Comparison of ENCODE assay signal across 9 mouse cellular contexts in the genomic region with DNA sequence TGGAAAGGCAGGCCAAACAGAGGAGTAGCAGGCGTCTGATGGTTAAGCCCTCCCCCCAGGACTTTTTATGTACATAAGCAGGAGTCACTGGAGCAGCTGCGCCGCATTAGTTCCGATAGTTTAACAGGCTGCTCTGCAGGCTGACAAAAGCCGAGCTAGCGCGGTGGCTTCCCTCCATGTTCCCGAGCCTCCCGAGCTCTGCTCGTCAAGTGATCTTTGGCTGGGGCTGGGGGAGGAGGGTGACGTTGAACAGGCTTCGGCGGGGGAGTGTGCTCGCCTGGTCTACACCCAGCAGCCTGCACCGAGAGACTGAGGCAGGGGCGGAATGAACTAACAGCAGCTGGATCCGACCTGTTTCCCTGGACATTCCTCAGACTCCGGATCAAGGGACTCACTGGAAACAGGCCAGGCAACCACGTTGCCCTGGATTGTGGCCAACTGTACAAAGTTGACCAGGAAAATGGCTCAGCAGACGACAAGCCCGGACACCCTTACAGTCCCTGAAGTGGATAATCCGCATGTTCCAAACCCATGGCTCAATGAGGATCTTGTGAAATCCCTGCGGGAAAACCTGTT.
A peak's percentile ranks its signal among the peaks of the same experiment; 100 is the strongest.
DNase-seq lines count a peak whose midpoint lies in the region; ATAC-seq and TF ChIP-seq lines count a peak whose summit lies in the region.
"Had no signal": no experiment of that assay in that cellular context is flagged by ENCODE, and none has a peak within 500 bp of the region (broad histone marks: within the 10 kb centered on the region; RNA-seq: fewer than 3 reads in every experiment).

No protein-coding gene starts in this region.

- under 1% methylated on average over 23 of the region's 23 CpGs for WGBS in intestine, postnatal 0 days
- under 1% methylated on average over 23 of the region's 23 CpGs for WGBS in limb, embryonic 11.5 days
- WGBS in midbrain, embryonic 11.5 days, result 0% methylated on average over 23 of the region's 23 CpGs
- WGBS in stomach, embryonic 15.5 days, result 0% methylated on average over 23 of the region's 23 CpGs

- DNase-seq in spleen, adult 18-20 months, result peak; percentile 5 to 12
- DNase-seq in spleen, postnatal 36 days (ENCODE audit: low spot score in 2 of 2), result no peak
- DNase-seq in embryo, embryonic 11.5 days (ENCODE audit: low read depth, low spot score), result peak; percentile 69
- peak; percentile 89 for DNase-seq in limb, embryonic 11.5 days (ENCODE audit: low spot score)
- DNase-seq in midbrain, embryonic 11.5 days (ENCODE audit: low spot score, missing footprints), result peak; percentile 96

- peak overlapping the region; percentile 90 for H3K27ac ChIP-seq in intestine, postnatal 0 days (ENCODE audit: low read depth, low read length)
- peak overlapping the region; percentile 87 for H3K27ac ChIP-seq in limb, embryonic 11.5 days (replicated peaks; ENCODE audit: low read depth, low read length)
- peak overlapping the region; percentile 52; the same call in 1 of the 2 replicates for H3K27ac ChIP-seq in midbrain, embryonic 11.5 days (ENCODE audit: low read depth, low read length)
- peak overlapping the region; percentile 92 for H3K27ac ChIP-seq in stomach, embryonic 15.5 days

- no peak for TF ChIP-seq CTCF in intestine, postnatal 0 days (IDR thresholded peaks at IDR 0.05; ENCODE audit: low read depth)

- peak; percentile 29 for ATAC-seq in granulocyte monocyte progenitor cell, adult 5-6 weeks (replicated peaks; ENCODE audit: poor library complexity, severe bottlenecking)
- ATAC-seq in intestine, postnatal 0 days, result peak; percentile 81
- peak; percentile 92 for ATAC-seq in limb, embryonic 11.5 days (ENCODE audit: insufficient number of reproducible peaks, low FRiP score, low TSS enrichment, low read depth)
- ATAC-seq in midbrain, embryonic 11.5 days (ENCODE audit: low FRiP score), result peak; percentile 91
- peak; percentile 92 for ATAC-seq in stomach, embryonic 15.5 days (ENCODE audit: insufficient read depth, low FRiP score, low read depth)

- H3K4me3 ChIP-seq in intestine, postnatal 0 days (ENCODE audit: low read depth, low read length), result peak overlapping the region; percentile 60
- H3K4me3 ChIP-seq in limb, embryonic 11.5 days (ENCODE audit: low read depth, low read length), result peak overlapping the region; percentile 46
- peak overlapping the region; percentile 37 for H3K4me3 ChIP-seq in midbrain, embryonic 11.5 days (ENCODE audit: low read depth, low read length)
- H3K4me3 ChIP-seq in stomach, embryonic 15.5 days (replicated peaks), result peak overlapping the region; percentile 57

- H3K4me2 ChIP-seq in intestine, postnatal 0 days (replicated peaks; ENCODE audit: low read depth), result peak overlapping the region; percentile 88
- H3K4me2 ChIP-seq in limb, embryonic 11.5 days (ENCODE audit: low read depth, severe bottlenecking), result peak overlapping the region; percentile 71
- H3K4me2 ChIP-seq in midbrain, embryonic 11.5 days, result peak overlapping the region; percentile 73
- H3K4me2 ChIP-seq in stomach, embryonic 15.5 days, result peak overlapping the region; percentile 80

- peaks cover 6% of the 10 kb centered on the region for H3K4me1 ChIP-seq in intestine, postnatal 0 days (replicated peaks; ENCODE audit: control insufficient read depth, insufficient read depth, low read length)
- peaks cover 9% of the 10 kb centered on the region; the same call in 1 of the 2 replicates for H3K4me1 ChIP-seq in limb, embryonic 11.5 days (ENCODE audit: control insufficient read depth, insufficient read depth, low read length)
- H3K4me1 ChIP-seq in midbrain, embryonic 11.5 days (ENCODE audit: control insufficient read depth, insufficient read depth, low read length), result peaks cover 12% of the 10 kb centered on the region
- H3K4me1 ChIP-seq in stomach, embryonic 15.5 days, result 0 out of 2 replicates have a peak, but pooled peaks cover 3% of the 10 kb centered on the region

- H3K9me3 ChIP-seq in intestine, postnatal 0 days (ENCODE audit: control insufficient read depth), result no peaks in the 10 kb centered on the region
- no peaks in the 10 kb centered on the region for H3K9me3 ChIP-seq in limb, embryonic 11.5 days (ENCODE audit: control insufficient read depth, low read length)
- no peaks in the 10 kb centered on the region for H3K9me3 ChIP-seq in midbrain, embryonic 11.5 days (ENCODE audit: control insufficient read depth, low read length)
- no peaks in the 10 kb centered on the region for H3K9me3 ChIP-seq in stomach, embryonic 15.5 days

- H3K9ac ChIP-seq in intestine, postnatal 0 days (ENCODE audit: low read depth, low read length), result peak overlapping the region; percentile 69
- peak overlapping the region; percentile 74 for H3K9ac ChIP-seq in limb, embryonic 11.5 days (ENCODE audit: low read length)
- peak overlapping the region; percentile 46 for H3K9ac ChIP-seq in midbrain, embryonic 11.5 days (ENCODE audit: low read length)
- H3K9ac ChIP-seq in stomach, embryonic 15.5 days, result peak overlapping the region; percentile 39; the same call in 1 of the 2 replicates

- H3K36me3 ChIP-seq in intestine, postnatal 0 days (ENCODE audit: control insufficient read depth, insufficient read depth), result no peaks in the 10 kb centered on the region
- no peaks in the 10 kb centered on the region for H3K36me3 ChIP-seq in limb, embryonic 11.5 days (ENCODE audit: control insufficient read depth, insufficient read depth, low read length)
- no peaks in the 10 kb centered on the region for H3K36me3 ChIP-seq in midbrain, embryonic 11.5 days (ENCODE audit: control insufficient read depth, insufficient read depth, low read length)
- H3K36me3 ChIP-seq in stomach, embryonic 15.5 days, result no peaks in the 10 kb centered on the region

- no peaks in the 10 kb centered on the region for H3K27me3 ChIP-seq in intestine, postnatal 0 days (replicated peaks; ENCODE audit: control insufficient read depth, insufficient read depth, low read length)
- H3K27me3 ChIP-seq in limb, embryonic 11.5 days (ENCODE audit: control insufficient read depth, insufficient read depth, low read length), result no peaks in the 10 kb centered on the region
- no peaks in the 10 kb centered on the region for H3K27me3 ChIP-seq in midbrain, embryonic 11.5 days (ENCODE audit: control insufficient read depth, insufficient read depth, low read length)
- H3K27me3 ChIP-seq in stomach, embryonic 15.5 days (replicated peaks), result no peaks in the 10 kb centered on the region
- H3K27me3 ChIP-seq: CH12.LX had no signal

Comparison
In these comparisons a context has a peak if more than half of its experiments do, and no peak if none do; other contexts are left out.
1. DNase-seq: peak in spleen, adult 18-20 months (2 of 2), embryo, embryonic 11.5 days (single experiment), limb, embryonic 11.5 days (single experiment) and midbrain, embryonic 11.5 days (single experiment); none in spleen, postnatal 36 days (0 of 2).
2. ATAC-seq: peak in every context shown above with its lines; median percentile 92 in limb, embryonic 11.5 days; 92 in stomach, embryonic 15.5 days; 91 in midbrain, embryonic 11.5 days; 81 in intestine, postnatal 0 days; 29 in granulocyte monocyte progenitor cell, adult 5-6 weeks.
3. Peak in every context shown above with its lines, with median percentiles within 50 percentile points of each other: H3K27ac ChIP-seq, H3K4me2 ChIP-seq, H3K4me3 ChIP-seq and H3K9ac ChIP-seq.